Mouse (Mus musculus): Measurements from ENCODE around the gene Smpd3. TPM values are rescaled to one million over a fixed set of nuclear protein-coding genes. Genes with fewer than 3 reads are reported as not detected.

Gene Smpd3
- not detected for polyA plus RNA-seq (2017; shearing (Covaris generic))

GRCm38 (mm10) chr8:106337852-106338521, at the start of gene Smpd3:
TSS of gene Smpd3 (minus strand) at chr8:106337988.

DNA sequence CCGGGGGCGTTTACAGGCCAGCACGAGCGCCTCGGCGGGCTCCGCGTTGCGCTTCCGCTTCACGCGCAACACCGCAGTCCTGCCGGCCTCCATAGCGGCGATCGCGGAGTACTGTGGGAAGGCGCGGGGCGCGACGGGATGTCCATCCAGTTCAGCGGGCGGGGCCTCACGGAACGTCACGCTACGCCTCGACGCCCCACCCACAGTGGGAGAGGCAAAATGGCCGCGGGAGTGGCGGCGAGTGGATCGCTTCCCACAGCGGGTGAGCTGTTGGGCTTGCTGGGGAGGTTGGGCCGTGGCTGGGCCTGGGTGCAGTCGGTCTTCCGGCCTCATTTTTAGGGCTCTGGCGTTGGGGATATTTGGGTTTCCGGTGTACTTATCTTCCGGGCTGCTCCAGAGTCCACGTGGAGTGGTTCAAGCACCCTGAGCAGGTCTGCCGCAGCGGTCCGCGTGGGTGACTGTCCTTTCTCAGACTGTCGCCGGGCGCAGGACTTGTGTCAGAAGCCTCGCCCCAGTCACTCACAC, 126.9 kb downstream of the Smpd3 start, which contains the start of the genes Slc7a6os and Prmt7:
Gene Slc7a6os, minus strand, starts transcription at position 115 of the 525 bp plus-strand sequence.
Gene Prmt7, plus strand, starts transcription at position 116 of the 525 bp plus-strand sequence.

Other genes with a start within 250 kb of the Smpd3 start
- gene Esrp2, start 201.0 kb downstream of the Smpd3 start, polyA plus RNA-seq (2017; shearing (Covaris generic)) = 0.14 TPM
- gene Pla2g15, start 187.6 kb downstream of the Smpd3 start, polyA plus RNA-seq (2017; shearing (Covaris generic)) = 2.9 TPM
- gene Slc7a6, start 169.1 kb downstream of the Smpd3 start, polyA plus RNA-seq (2017; shearing (Covaris generic)) = 31.8 TPM
- gene Slc7a6os, start 127.1 kb downstream of the Smpd3 start, polyA plus RNA-seq (2017; shearing (Covaris generic)) = 70.6 TPM
- gene Prmt7, start 127.1 kb downstream of the Smpd3 start, polyA plus RNA-seq (2017; shearing (Covaris generic)) = 35.1 TPM
- gene Zfp90, start 77.3 kb upstream of the Smpd3 start, polyA plus RNA-seq (2017; shearing (Covaris generic)) = 3.1 TPM
- not detected for gene 6030452D12Rik, start 162.5 kb upstream of the Smpd3 start, polyA plus RNA-seq (2017; shearing (Covaris generic))
- gene Cdh3, start 172.9 kb upstream of the Smpd3 start, polyA plus RNA-seq (2017; shearing (Covaris generic)) = not detected
- gene Gm10073, start 235.5 kb upstream of the Smpd3 start, polyA plus RNA-seq (2017; shearing (Covaris generic)) = 5.6 TPM